In the genomic region with DNA sequence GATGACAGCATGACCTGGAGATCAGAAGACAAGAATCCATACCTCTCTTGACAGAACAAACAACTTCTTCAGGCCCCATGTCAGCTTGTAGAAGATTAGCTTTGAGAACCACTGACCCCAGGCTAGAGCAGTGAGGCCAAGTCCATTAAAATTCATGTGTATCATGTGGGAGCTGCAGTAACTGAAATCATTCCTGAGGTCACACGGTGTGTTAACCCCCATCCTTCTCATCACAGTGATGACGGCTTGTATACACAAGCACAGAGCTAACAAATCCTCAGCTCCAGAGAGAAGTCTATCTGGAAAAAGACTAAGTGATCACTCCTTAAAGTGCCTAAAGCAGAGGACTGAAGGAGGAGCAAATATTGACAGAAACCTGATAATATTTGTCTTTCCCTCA, we compare ENCODE assay signal across 16 mouse cellular contexts.
"Had no signal": no experiment of that assay in that cellular context is flagged by ENCODE, and none has a peak within 500 bp of the region (broad histone marks: within the 10 kb centered on the region; RNA-seq: fewer than 3 reads in every experiment).

No protein-coding gene starts in this region.

- H3K27me3 ChIP-seq: liver, embryonic 13.5 days; midbrain, embryonic 12.5 days; neural tube, embryonic 12.5 days; neural tube, embryonic 15.5 days had no signal

- H3K4me2 ChIP-seq: liver, embryonic 13.5 days; midbrain, embryonic 12.5 days; neural tube, embryonic 12.5 days; neural tube, embryonic 15.5 days had no signal

- H3K4me1 ChIP-seq: liver, embryonic 13.5 days; midbrain, embryonic 12.5 days; neural tube, embryonic 12.5 days had no signal

- H3K36me3 ChIP-seq: liver, embryonic 13.5 days; midbrain, embryonic 12.5 days; neural tube, embryonic 12.5 days; neural tube, embryonic 15.5 days had no signal

- H3K4me3 ChIP-seq: layer of hippocampus, adult 2 months; liver, embryonic 13.5 days; midbrain, embryonic 12.5 days; neural tube, embryonic 12.5 days; neural tube, embryonic 15.5 days had no signal

- H3K9ac ChIP-seq: liver, embryonic 13.5 days; midbrain, embryonic 12.5 days; neural tube, embryonic 12.5 days; neural tube, embryonic 15.5 days had no signal

- H3K9me3 ChIP-seq: liver, embryonic 13.5 days; midbrain, embryonic 12.5 days; neural tube, embryonic 12.5 days; neural tube, embryonic 15.5 days had no signal

- DNase-seq: kidney, adult 2 months; kidney, postnatal 25 days; layer of hippocampus, adult 9-11 months; liver, embryonic 13.5 days; lung, adult 2 months; lung, postnatal 14 days; lung, postnatal 4 days; right cerebral cortex, adult 18-20 months; right cerebral cortex, postnatal 25 days; thymus, adult 2 months; thymus, postnatal 14 days had no signal

- H3K27ac ChIP-seq: kidney, postnatal 0 days; layer of hippocampus, adult 2 months; liver, embryonic 13.5 days; midbrain, embryonic 12.5 days; neural tube, embryonic 12.5 days; neural tube, embryonic 15.5 days had no signal
